Mouse (Mus musculus) embryonic facial prominence, embryonic 12.5 days (tissue): Measurements from ENCODE around the gene Gclm. TPM values are rescaled to one million over a fixed set of nuclear protein-coding genes. Genes with fewer than 3 reads are reported as not detected.
A peak's percentile ranks its signal among the peaks of the same experiment; 100 is the strongest.

Experiments
- ATAC-seq: fragments of 200-750 bp; cut with Nextera tagmentation; 2 replicates; pipeline ENCODE4 v1.8.0; 2017; ENCODE audit not compliant: insufficient number of reproducible peaks, insufficient read depth, low FRiP score, low TSS enrichment
- H3K27ac ChIP-seq: fragments of 300-500 bp; sonication (generic); 2 replicates; pipeline ENCODE4 v1.5.1; 2016; ENCODE audit warnings: mild to moderate bottlenecking
- H3K27me3 ChIP-seq: fragments of 300-500 bp; sonication (generic); 2 replicates; pipeline ENCODE4 v1.6.1; 2016; ENCODE audit warnings: mild to moderate bottlenecking, moderate library complexity
- H3K36me3 ChIP-seq: fragments of 300-500 bp; sonication (generic); 2 replicates; pipeline ENCODE4 v1.6.1; 2016; ENCODE audit warnings: mild to moderate bottlenecking
- H3K4me1 ChIP-seq: fragments of 300-500 bp; sonication (generic); 2 replicates; pipeline ENCODE4 v1.6.1; 2016
- H3K4me2 ChIP-seq: fragments of 300-500 bp; sonication (generic); replicated peaks from 2 replicates; pipeline ENCODE4 v1.6.1; 2016; ENCODE audit warnings: mild to moderate bottlenecking, moderate library complexity
- H3K4me3 ChIP-seq: fragments of 300-500 bp; sonication (generic); 2 replicates; pipeline ENCODE4 v1.5.1; 2016; ENCODE audit warnings: mild to moderate bottlenecking
- H3K9ac ChIP-seq: fragments of 300-500 bp; sonication (generic); 2 replicates; pipeline ENCODE4 v1.6.1; 2016; ENCODE audit warnings: mild to moderate bottlenecking, moderate library complexity
- H3K9me3 ChIP-seq: fragments of 300-500 bp; sonication (generic); 2 replicates; pipeline ENCODE4 v1.6.1; 2016; ENCODE audit warnings: mild to moderate bottlenecking, moderate library complexity
- WGBS: fragments of 180-500 bp; shearing (Covaris S2); methylation state at CpG from one replicate; pipeline ENCODE4 v1.1.7; 2016; 5-methylcytosine and 5-hydroxymethylcytosine counted together
- polyA plus RNA-seq: library from polyadenylated mRNA; unstranded; fragments of >200 nt; fragmentation: Nextera tagmentation; extraction: Ambion mirVana; gene quantifications from 2 replicates; pipeline ENCODE4 v1.2.1, GENCODE M21; 2016

Gene Gclm
- polyA plus RNA-seq: 58.1 and 61.5 TPM in 2 replicates

- peak within 1 kb of the TSS; percentile 75 for H3K9ac ChIP-seq
- peak within 1 kb of the TSS; percentile 96 for H3K4me3 ChIP-seq
- no peaks in the 10 kb centered on the region for H3K36me3 ChIP-seq
- H3K4me2 ChIP-seq: peak within 1 kb of the TSS; percentile 84
- peaks cover 5% of the 10 kb centered on the region for H3K4me1 ChIP-seq
- under 1% methylated on average over 47 of the region's 90 CpGs for WGBS
- no peaks in the 10 kb centered on the region for H3K9me3 ChIP-seq
- H3K27ac ChIP-seq: peak within 1 kb of the TSS; percentile 89
- H3K27me3 ChIP-seq: no peaks in the 10 kb centered on the region
- ATAC-seq: peak; percentile 97
These were observed at the start of gene Gclm for GRCm38 (mm10) chr3:122245215-122245877. Gclm (plus strand) TSS chr3:122245557.

DNA sequence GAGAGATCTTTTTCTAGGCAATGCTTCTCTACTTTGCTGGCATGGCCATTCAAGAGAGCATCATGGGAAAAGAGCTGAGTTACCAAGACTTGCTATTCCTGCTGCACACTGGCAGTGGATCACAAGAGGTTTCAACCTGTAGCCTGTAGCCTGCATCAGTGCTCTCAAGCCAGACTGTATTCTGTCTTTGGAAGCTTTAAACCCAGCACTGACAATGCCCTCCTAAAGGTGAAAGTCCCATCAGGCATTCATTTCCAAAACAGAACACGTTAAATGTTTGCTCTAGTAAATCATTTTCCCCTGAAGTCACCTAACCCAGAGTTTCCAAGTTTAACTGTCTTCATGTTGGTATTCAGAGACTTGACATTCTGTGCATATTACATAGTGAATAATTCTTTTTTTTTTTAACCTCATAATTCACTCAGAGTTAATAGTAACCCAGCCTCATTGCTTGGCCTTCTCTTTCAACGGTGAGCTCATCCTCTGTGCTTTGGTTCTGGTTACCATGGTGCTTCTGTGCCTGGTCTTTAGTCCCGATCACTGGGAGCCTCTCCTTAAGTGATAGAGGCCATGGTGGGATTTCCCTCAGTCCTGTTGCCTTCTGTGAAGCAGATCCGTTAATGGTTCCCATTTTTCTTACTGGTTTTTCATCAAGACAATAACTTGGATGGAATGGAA, 48.6 kb upstream of the Gclm start:
- H3K9ac ChIP-seq: no peak overlapping the region
- WGBS: 78% methylated on average over 4 of the region's 4 CpGs
- H3K4me1 ChIP-seq: no peaks in the 10 kb centered on the region
- no peak overlapping the region for H3K27ac ChIP-seq
- ATAC-seq: no peak
- no peak overlapping the region for H3K4me3 ChIP-seq
- no peaks in the 10 kb centered on the region for H3K27me3 ChIP-seq
- H3K36me3 ChIP-seq: no peaks in the 10 kb centered on the region
- no peaks in the 10 kb centered on the region for H3K9me3 ChIP-seq
- no peak overlapping the region for H3K4me2 ChIP-seq

- Histone ChIP-seq H3K27me3 (no peaks in the 10 kb centered on the region), H3K9ac (no peak overlapping the region), H3K4me2 (no peak overlapping the region), H3K4me3 (no peak overlapping the region), H3K36me3 (no peaks in the 10 kb centered on the region), H3K9me3 (no peaks in the 10 kb centered on the region), H3K4me1 (peaks cover 7% of the 10 kb centered on the region; the same call in 1 of the 2 replicates), H3K27ac (no peak overlapping the region)
- ATAC-seq: no peak
- 86% methylated on average over 2 of the region's 2 CpGs for WGBS
These were observed 46.8 kb upstream of the Gclm start for GRCm38 (mm10) chr3:122198532-122198931.

GRCm38 (mm10) chr3:122198966-122199381, 46.4 kb upstream of the Gclm start:
- H3K4me3 ChIP-seq: no peak overlapping the region
- no peaks in the 10 kb centered on the region for H3K27me3 ChIP-seq
- 84% methylated on average over 8 of the region's 8 CpGs for WGBS
- no peak overlapping the region for H3K27ac ChIP-seq
- no peak for ATAC-seq
- H3K4me1 ChIP-seq: peaks cover 7% of the 10 kb centered on the region; the same call in 1 of the 2 replicates
- H3K4me2 ChIP-seq: no peak overlapping the region
- no peaks in the 10 kb centered on the region for H3K9me3 ChIP-seq
- no peaks in the 10 kb centered on the region for H3K36me3 ChIP-seq
- no peak overlapping the region for H3K9ac ChIP-seq

GRCm38 (mm10) chr3:122199600-122199999, 45.8 kb upstream of the Gclm start:
- ATAC-seq: no peak
- no peaks in the 10 kb centered on the region for H3K9me3 ChIP-seq
- H3K27me3 ChIP-seq: no peaks in the 10 kb centered on the region
- no peaks in the 10 kb centered on the region for H3K36me3 ChIP-seq
- no peak overlapping the region for H3K9ac ChIP-seq
- no peak overlapping the region for H3K4me3 ChIP-seq
- 71% methylated on average over 4 of the region's 4 CpGs for WGBS
- no peak overlapping the region for H3K27ac ChIP-seq
- no peak overlapping the region for H3K4me2 ChIP-seq
- peaks cover 7% of the 10 kb centered on the region; the same call in 1 of the 2 replicates for H3K4me1 ChIP-seq

- no peaks in the 10 kb centered on the region for H3K9me3 ChIP-seq
- WGBS: 87% methylated on average over 5 of the region's 5 CpGs
- peaks cover 7% of the 10 kb centered on the region; the same call in 1 of the 2 replicates for H3K4me1 ChIP-seq
- no peak overlapping the region for H3K27ac ChIP-seq
- no peak overlapping the region for H3K4me2 ChIP-seq
- H3K9ac ChIP-seq: no peak overlapping the region
- no peak overlapping the region for H3K4me3 ChIP-seq
- H3K27me3 ChIP-seq: no peaks in the 10 kb centered on the region
- no peaks in the 10 kb centered on the region for H3K36me3 ChIP-seq
- ATAC-seq: no peak
These were observed 45.3 kb upstream of the Gclm start for GRCm38 (mm10) chr3:122200017-122200416.

DNA sequence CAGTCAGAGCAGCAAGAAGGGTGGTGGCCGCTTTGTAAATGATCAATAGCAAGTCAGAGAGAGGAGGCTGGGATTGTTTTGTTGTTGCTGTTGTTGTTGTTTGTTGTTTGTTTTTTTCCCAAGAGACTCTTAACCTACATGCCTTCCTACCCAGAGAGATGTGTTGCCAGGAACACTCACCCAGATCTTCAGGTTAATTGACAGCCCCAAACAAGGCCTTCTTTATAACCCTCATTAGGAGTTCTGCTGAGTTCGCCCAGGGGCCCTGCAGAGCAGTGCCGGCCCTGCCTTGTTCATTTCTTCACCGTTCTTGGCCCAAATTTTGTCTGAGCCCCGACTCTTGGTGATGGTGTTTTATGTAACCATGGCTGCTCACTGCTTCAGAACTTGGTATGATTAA, 44.9 kb upstream of the Gclm start:
- Histone ChIP-seq H3K4me3 (no peak overlapping the region), H3K9ac (no peak overlapping the region), H3K4me2 (no peak overlapping the region), H3K36me3 (no peaks in the 10 kb centered on the region), H3K27me3 (no peaks in the 10 kb centered on the region), H3K9me3 (no peaks in the 10 kb centered on the region), H3K27ac (no peak overlapping the region), H3K4me1 (peaks cover 7% of the 10 kb centered on the region; the same call in 1 of the 2 replicates)
- 47% methylated on average over 5 of the region's 5 CpGs for WGBS
- no peak for ATAC-seq

DNA sequence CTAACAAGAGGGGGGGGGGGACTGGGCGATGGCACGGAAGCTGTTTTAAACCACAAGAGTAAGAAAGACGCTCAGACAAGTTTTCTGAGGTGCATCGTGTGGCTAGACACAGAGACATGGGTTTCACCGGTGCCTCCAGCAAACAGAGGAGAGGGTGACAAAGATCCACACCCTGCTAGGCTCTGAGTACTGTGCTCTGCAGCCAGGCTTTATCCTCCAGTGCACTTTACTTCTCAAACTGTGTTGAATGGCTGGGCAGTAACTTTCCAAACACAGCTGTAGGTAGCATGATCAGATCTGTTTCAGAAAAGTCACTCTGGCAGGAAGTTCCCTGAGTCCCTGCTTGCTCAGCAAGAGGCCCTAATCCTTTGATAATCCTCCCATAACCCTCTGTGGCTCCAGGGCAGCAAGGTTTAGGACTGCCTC, 43.0 kb upstream of the Gclm start:
- H3K27me3 ChIP-seq: no peaks in the 10 kb centered on the region
- no peak overlapping the region for H3K27ac ChIP-seq
- H3K9me3 ChIP-seq: no peaks in the 10 kb centered on the region
- H3K36me3 ChIP-seq: no peaks in the 10 kb centered on the region
- no peak overlapping the region for H3K4me3 ChIP-seq
- WGBS: 16% methylated on average over 5 of the region's 5 CpGs
- H3K9ac ChIP-seq: no peak overlapping the region
- ATAC-seq: no peak
- no peak overlapping the region for H3K4me2 ChIP-seq
- H3K4me1 ChIP-seq: peaks cover 7% of the 10 kb centered on the region; the same call in 1 of the 2 replicates

- no peaks in the 10 kb centered on the region for H3K9me3 ChIP-seq
- no peak overlapping the region for H3K9ac ChIP-seq
- H3K27me3 ChIP-seq: no peaks in the 10 kb centered on the region
- no peaks in the 10 kb centered on the region for H3K36me3 ChIP-seq
- no peak overlapping the region for H3K27ac ChIP-seq
- ATAC-seq: no peak
- H3K4me3 ChIP-seq: no peak overlapping the region
- H3K4me2 ChIP-seq: no peak overlapping the region
- 65% methylated on average over 9 of the region's 9 CpGs for WGBS
- H3K4me1 ChIP-seq: peaks cover 7% of the 10 kb centered on the region; the same call in 1 of the 2 replicates
These were observed 41.6 kb upstream of the Gclm start for GRCm38 (mm10) chr3:122203675-122204329.

- H3K27me3 ChIP-seq: no peaks in the 10 kb centered on the region
- no peak overlapping the region for H3K4me3 ChIP-seq
- H3K9me3 ChIP-seq: no peaks in the 10 kb centered on the region
- H3K27ac ChIP-seq: no peak overlapping the region
- no peak for ATAC-seq
- WGBS: 82% methylated on average over 6 of the region's 6 CpGs
- no peaks in the 10 kb centered on the region for H3K36me3 ChIP-seq
- H3K4me1 ChIP-seq: peaks cover 7% of the 10 kb centered on the region; the same call in 1 of the 2 replicates
- H3K9ac ChIP-seq: no peak overlapping the region
- H3K4me2 ChIP-seq: no peak overlapping the region
These were observed 39.6 kb upstream of the Gclm start for GRCm38 (mm10) chr3:122205753-122206152.

DNA sequence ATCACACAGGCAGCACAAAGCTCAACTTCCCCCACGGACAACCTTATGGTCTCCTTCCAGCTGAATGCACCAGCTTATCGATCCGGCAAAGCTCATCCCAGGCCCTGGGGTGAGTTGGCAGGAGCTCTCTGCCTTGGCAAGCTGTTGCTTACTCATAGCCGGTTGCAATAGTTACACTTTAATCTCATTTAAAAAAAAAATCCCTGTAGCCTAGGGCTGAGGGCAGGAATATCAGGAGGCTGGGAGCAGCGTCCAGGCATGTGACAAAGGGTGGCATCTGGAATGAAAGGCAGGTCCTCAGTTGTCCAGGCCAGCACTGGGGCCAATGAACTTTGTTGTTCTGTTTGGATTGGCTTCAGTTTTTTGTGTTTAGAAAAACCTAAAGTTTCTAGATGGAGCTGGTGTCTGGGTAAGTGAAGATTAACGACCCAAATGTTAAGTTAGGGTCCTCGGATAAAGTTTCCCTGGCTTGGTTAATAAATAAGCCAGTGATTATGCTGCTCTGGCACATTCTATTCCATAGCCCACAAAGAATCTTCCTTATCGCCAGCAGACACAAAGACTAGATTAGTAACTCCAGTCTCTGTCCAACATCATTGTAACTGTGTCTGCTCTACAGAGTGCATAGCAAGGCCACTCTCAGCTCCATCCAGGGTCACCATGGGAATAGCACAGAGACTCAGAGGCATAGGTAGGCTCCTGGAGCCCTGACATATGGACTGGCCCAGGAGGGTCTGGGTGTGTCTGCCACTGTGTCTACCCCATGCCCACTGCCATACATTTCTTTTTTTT, 38.9 kb upstream of the Gclm start:
- H3K27ac ChIP-seq: no peak overlapping the region
- H3K36me3 ChIP-seq: no peaks in the 10 kb centered on the region
- H3K4me1 ChIP-seq: peaks cover 7% of the 10 kb centered on the region; the same call in 1 of the 2 replicates
- WGBS: 81% methylated on average over 8 of the region's 8 CpGs
- no peak overlapping the region for H3K9ac ChIP-seq
- no peak overlapping the region for H3K4me2 ChIP-seq
- no peaks in the 10 kb centered on the region for H3K27me3 ChIP-seq
- ATAC-seq: no peak
- no peaks in the 10 kb centered on the region for H3K9me3 ChIP-seq
- H3K4me3 ChIP-seq: no peak overlapping the region
